Mouse (Mus musculus) gastrocnemius, adult 8-10 months (tissue): Measurements from ENCODE around the gene Pttg1. TPM values are rescaled to one million over a fixed set of nuclear protein-coding genes. Genes with fewer than 3 reads are reported as not detected.
A peak's percentile ranks its signal among the peaks of the same experiment; 100 is the strongest.

Source experiments
- DNase-seq, 2 experiments: peaks; one replicate each; pipeline ENCODE4 v3.0.0; 2022; ENCODE audit warnings: low spot score in 2 of 2
- total RNA-seq, 4 experiments: library from RNA; stranded (reverse); gene quantifications; 2 replicates each; pipeline ENCODE4 v1.2.4; 2022

Gene Pttg1
- total RNA-seq, 4 experiments from 2014 or later = 43.0 to 53.8 (median 47.2) TPM

- DNase-seq = no peak
Observed at GRCm38 (mm10) chr11:43410291-43410690, 15.8 kb downstream of the Pttg1 start.

GRCm38 (mm10) chr11:43408888-43409287 lies 17.2 kb downstream of the Pttg1 start:
- no peak for DNase-seq

GRCm38 (mm10) chr11:43404150-43404807 lies 21.8 kb downstream of the Pttg1 start:
- no peak for DNase-seq

- DNase-seq = no peak
Observed at GRCm38 (mm10) chr11:43400131-43400530, 25.9 kb downstream of the Pttg1 start.

GRCm38 (mm10) chr11:43399297-43399696 lies 26.8 kb downstream of the Pttg1 start:
- DNase-seq = no peak

GRCm38 (mm10) chr11:43396672-43397071 lies 29.4 kb downstream of the Pttg1 start:
- no peak for DNase-seq

GRCm38 (mm10) chr11:43396246-43396645 lies 29.8 kb downstream of the Pttg1 start:
- no peak for DNase-seq

GRCm38 (mm10) chr11:43395073-43395948 lies 30.7 kb downstream of the Pttg1 start:
- DNase-seq = no peak

- no peak for DNase-seq
Observed at GRCm38 (mm10) chr11:43393325-43393724, 32.7 kb downstream of the Pttg1 start.

- no peak for DNase-seq
Observed at GRCm38 (mm10) chr11:43392757-43393156, 33.3 kb downstream of the Pttg1 start.

- no peak for DNase-seq
Observed at GRCm38 (mm10) chr11:43389118-43389517, 36.9 kb downstream of the Pttg1 start.

GRCm38 (mm10) chr11:43388122-43389097 lies 37.6 kb downstream of the Pttg1 start:
- no peak for DNase-seq

GRCm38 (mm10) chr11:43387004-43387880 lies 38.8 kb downstream of the Pttg1 start:
- no peak for DNase-seq

GRCm38 (mm10) chr11:43385716-43386115 lies 40.3 kb downstream of the Pttg1 start:
- no peak for DNase-seq

GRCm38 (mm10) chr11:43385055-43385649 lies 40.9 kb downstream of the Pttg1 start:
- peak; percentile 2 to 16 for DNase-seq

GRCm38 (mm10) chr11:43383581-43383980 lies 42.5 kb downstream of the Pttg1 start:
- no peak for DNase-seq

- DNase-seq = no peak
Observed at GRCm38 (mm10) chr11:43380901-43381300, 45.1 kb downstream of the Pttg1 start.

- DNase-seq = no peak
Observed at GRCm38 (mm10) chr11:43379911-43380485, 46.1 kb downstream of the Pttg1 start.

GRCm38 (mm10) chr11:43379488-43379887 lies 46.6 kb downstream of the Pttg1 start:
- no peak for DNase-seq
